Mouse (Mus musculus) megakaryocyte, embryonic 14.5 days (primary cell): ENCODE measurements at regions not wholly inside any gene's neighbourhood (a gene's known extent, or its start where the extent isn't known, plus 50 kb on each side); places are given as distances from the start of the nearest gene placed in this dataset.

Experiments used
- FLI1 ChIP-seq: IDR thresholded peaks from 2 replicates; pipeline ENCODE4 v1.6.1; 2012; ENCODE audit warnings: low read length, inconsistent platforms, mixed read lengths
- GATA1 ChIP-seq: IDR thresholded peaks from 3 replicates; pipeline ENCODE4 v1.6.1; 2012; ENCODE audit warnings: mixed read lengths, low read length, inconsistent platforms, borderline replicate concordance

DNA sequence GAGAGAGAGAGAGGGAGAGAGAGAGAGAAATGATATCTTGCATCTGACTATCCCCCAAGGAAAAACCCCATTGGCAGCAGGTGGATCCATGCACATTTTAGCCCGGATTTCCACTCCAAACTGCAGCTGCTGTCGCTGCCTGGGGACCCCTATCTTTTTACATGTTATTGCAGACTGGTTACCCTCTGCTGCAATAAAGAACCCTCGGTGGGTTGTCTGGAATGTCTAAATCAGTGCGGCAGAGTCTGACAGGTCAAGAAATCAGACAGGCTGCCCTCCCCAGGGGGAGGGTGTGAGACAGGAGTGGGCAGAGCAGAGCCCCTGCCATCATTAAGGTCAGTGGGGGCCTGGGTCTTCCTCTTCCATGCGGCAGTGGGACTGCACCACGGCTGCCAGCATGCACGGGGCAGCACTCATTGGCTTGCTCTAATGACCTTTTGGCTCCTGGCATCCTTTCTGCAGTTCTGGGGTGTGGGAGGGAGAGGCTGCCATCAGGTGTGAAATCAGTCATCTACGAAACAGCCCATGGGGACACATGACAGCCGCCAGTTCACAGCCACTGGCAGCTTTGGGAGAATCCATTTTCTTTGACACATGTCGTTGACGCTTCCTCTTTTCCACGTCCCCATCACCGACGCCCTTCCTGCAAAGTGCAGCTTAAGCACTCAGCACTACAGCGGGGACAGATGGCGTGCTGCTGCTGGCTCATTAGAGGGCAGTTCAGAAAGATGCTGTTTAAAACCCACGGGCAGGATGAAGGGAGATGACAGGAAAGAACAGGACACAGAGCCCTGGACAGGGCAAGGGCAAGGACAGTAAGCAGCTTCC, 256.8 kb upstream of the Sulf2 start:
- TF ChIP-seq GATA1: no peak
- no peak for TF ChIP-seq FLI1
